Mouse (Mus musculus): ENCODE measurements at regions not wholly inside any gene's neighbourhood (a gene's known extent, or its start where the extent isn't known, plus 50 kb on each side); places are given as distances from the start of the nearest gene placed in this dataset.

GRCm38 (mm10) chr13:83110610-83111009 lies 393.2 kb upstream of the Mef2c start:
- in situ Hi-C loops (cut with MboI): no loop called here

DNA sequence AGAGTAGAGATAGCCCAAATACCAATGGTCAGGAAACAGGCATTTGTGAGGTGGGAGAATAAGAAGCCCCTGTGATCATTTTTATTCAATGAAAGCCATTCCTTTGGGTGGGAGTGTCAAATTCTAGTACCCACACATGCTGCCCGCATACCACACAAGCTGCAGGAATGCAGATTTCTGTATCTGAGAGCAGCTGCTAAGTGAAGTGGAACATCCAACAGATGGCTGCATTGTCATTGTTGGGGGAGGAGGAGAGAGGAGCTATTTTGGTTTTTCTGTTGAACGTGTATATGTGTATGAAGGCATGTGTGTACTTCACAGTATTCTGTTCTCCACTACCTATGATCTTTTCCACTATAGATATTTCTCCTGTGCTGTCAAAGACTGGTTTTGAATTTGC lies 392.3 kb upstream of the Mef2c start:
- in situ Hi-C loops (cut with MboI): no loop called here

GRCm38 (mm10) chr13:83112323-83112722 lies 391.5 kb upstream of the Mef2c start:
- in situ Hi-C loops (cut with MboI): no loop called here

DNA sequence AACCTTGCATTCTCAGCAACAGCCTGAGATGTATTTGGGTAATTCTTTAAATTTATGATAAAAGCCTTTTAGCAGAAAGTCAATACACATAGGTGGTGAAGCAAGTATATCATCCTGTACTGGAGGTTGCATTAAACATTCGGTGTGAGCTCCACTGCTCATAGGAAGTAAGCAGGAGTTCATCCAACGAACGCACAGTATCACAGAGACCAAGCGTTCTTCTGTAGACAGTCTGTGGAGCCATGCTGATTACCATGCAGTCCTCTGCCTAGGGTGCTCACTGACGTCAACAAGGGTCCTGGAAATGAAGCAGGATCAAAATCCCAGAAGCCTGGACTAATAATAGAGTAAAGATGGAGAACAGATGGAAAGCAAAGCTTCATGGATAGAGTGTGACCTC lies 391.1 kb upstream of the Mef2c start:
- in situ Hi-C loops (cut with MboI): no loop called here

- in situ Hi-C loops (cut with MboI): no loop called here
These were observed 390.0 kb upstream of the Mef2c start for GRCm38 (mm10) chr13:83113808-83114207.

DNA sequence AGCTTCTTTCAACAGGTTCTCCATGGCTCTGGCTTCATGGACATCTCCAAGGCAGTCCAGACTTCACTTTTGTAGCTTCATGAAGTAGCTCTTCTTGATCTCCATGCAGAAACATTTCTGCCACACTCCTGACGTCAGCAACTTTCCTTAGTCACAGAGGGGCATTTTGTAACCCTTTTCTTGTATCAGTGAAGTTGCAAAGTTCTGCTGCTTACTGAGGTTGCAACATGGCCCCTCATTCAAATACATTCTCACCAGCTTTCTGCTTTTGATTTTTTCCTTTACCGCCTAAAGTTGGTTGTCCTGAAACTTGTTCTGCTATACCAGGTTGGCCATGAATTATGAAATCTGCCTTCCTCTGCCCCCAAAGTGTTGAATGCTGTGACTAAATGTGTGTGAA lies 389.4 kb upstream of the Mef2c start:
- in situ Hi-C loops (cut with MboI): no loop called here

DNA sequence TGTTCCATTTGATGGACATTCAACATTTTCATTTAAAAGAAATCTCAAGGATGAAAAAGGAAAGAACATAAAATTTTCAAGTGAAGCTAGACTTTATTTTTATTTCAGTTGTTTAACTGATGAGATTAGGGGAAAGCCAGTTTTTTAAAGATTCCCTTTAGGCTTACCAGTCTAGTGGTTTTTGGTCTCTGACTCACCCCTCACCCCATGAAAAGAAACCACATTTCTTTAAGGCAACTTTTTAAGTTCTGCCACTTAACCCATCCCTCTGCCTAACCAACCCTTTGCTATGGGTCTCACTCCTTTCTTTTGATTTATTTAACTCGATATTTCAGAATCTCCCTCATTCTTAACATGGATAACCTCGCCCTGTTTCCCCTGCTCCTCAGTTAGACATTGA lies 388.1 kb upstream of the Mef2c start:
- in situ Hi-C loops (cut with MboI): no loop called here

DNA sequence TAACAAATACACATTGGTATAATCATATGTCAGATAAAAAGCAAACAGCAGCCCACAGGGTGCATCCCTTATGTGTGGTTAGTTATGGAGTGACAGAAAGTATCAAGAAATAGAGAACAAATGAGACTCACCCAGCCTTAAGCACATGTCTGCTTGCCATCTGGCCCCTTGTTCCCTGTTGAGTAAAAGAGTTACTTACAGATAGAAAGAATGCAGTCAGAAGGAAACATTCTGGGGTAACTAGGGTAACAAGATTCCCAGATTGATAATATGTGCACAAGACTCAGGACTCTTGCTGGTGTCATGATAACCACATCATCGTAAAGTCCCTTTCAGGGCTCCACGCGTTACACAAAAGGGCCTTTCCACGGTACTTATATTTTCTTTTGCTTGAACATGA lies 383.5 kb upstream of the Mef2c start:
- in situ Hi-C loops (cut with MboI): no loop called here

DNA sequence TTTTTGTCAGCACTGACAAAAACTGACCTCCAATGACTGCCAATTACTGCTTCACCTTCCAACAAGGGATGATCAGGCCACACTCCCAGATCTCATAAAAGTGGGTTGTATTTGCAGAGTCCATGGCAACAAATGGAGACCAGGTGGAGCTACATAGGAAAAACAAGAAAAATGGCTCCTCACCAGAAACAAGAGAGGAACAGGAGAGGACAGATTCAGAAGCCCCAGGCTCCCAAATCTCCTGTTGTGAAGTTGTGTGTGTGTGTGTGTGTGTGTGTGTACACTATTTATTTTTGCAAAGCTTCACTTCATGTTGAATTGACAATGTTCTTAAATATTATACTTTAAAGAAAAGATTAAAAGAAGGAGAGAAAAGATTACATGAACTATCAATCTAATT lies 380.2 kb upstream of the Mef2c start:
- in situ Hi-C loops (cut with MboI): no loop called here

DNA sequence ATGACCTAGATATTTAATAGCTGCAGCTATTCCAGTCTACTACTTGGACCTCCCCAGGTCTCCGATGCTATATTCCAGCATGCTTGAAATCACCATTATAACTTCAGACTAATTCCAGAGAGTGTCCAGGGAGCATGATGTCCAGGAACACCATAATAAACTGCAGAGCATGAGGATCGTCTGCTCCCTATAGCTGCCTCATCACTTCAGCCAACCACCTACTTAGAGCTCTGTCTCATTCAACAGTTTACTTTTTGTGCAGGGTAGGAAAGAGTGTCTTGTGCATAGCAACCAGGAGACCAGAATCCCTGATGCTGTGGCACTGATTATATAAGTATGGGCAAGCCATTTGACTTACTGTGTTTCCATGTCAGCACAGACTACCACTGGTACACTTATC lies 379.2 kb upstream of the Mef2c start:
- in situ Hi-C loops (cut with MboI): no loop called here

DNA sequence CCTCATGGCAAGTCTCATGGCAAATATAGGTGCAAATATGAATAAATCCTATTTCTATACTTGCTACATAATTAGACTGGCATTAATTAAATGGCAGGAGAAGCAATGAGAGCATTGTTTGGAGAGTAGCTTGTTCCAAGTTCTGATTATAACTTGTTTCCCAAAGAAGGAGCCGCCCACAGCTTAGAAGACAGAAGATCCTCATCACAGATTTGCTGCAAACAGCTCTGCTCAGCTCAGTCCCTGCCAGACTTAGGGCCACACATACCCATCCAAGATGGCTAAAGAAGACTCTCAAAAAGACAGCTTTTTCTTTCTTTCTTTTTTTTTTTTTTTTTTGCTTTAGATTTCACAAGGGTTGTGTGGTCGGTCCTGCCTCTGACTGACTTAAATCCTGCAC lies 377.4 kb upstream of the Mef2c start:
- in situ Hi-C loops (cut with MboI): no loop called here

GRCm38 (mm10) chr13:83131129-83131981 lies 372.5 kb upstream of the Mef2c start:
- in situ Hi-C loops (cut with MboI): no loop called here

GRCm38 (mm10) chr13:83131982-83132354 lies 371.9 kb upstream of the Mef2c start:
- in situ Hi-C loops (cut with MboI): no loop called here

- in situ Hi-C loops (cut with MboI): no loop called here
These were observed 370.9 kb upstream of the Mef2c start for GRCm38 (mm10) chr13:83132671-83133638.

GRCm38 (mm10) chr13:83143316-83143715 lies 360.5 kb upstream of the Mef2c start:
- in situ Hi-C loops (cut with MboI): no loop called here

- in situ Hi-C loops (cut with MboI): no loop called here
These were observed 349.2 kb upstream of the Mef2c start for GRCm38 (mm10) chr13:83154626-83155124.

DNA sequence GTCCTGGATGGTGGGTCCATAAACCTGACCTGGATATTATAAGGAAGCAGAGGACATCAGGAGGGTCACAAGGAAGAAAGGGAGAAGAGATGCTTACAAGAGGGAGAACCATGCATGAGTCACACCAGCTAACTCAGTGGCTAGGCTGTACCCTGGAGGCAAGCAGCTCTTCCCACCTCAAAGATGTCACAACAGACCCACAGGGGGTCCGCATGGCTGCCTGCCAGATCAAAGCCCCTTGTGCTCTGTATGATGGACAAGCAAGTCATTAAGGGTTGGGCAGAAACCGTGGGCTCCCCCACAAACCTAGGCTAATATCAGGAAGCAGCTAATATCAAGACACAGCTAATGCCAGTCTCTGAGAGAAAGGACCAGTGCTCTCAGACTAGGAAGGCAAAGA lies 343.9 kb upstream of the Mef2c start:
- in situ Hi-C loops (cut with MboI): no loop called here

- in situ Hi-C loops (cut with MboI): no loop called here
These were observed 341.1 kb upstream of the Mef2c start for GRCm38 (mm10) chr13:83162761-83163160.

- in situ Hi-C loops (cut with MboI): no loop called here
These were observed 328.7 kb upstream of the Mef2c start for GRCm38 (mm10) chr13:83175086-83175485.

GRCm38 (mm10) chr13:83201931-83202671 lies 301.7 kb upstream of the Mef2c start:
- in situ Hi-C loops (cut with MboI): no loop called here

- in situ Hi-C loops (cut with MboI): no loop called here
These were observed 297.2 kb upstream of the Mef2c start for GRCm38 (mm10) chr13:83206622-83207021.

DNA sequence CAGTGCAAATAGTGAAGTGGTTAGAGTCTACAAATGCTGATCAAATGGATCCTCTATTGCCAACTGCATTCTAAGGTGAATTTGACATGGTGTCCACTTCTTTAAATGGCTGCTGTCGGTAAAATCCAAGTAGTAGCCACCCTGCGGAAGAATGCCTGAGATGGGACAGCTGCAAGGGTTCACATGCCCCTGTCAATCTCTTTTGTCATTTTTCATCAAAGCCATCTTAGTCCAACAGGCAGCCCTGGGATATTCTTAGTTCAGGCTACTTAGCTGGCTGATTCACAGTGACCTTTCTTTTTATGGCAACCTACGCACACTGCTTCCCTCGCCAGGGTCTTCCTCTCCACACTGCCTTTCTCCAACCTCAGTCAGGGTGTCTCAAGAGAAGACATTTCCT lies 296.3 kb upstream of the Mef2c start:
- in situ Hi-C loops (cut with MboI): no loop called here
